Comparison of ENCODE assay signal across 30 mouse cellular contexts in genomic region chr3:103076476-103076875, GRCm38 (mm10). TPM values are rescaled to one million over a fixed set of nuclear protein-coding genes. Genes with fewer than 3 reads are reported as not detected.
"Had no signal": no experiment of that assay in that cellular context is flagged by ENCODE, and none has a peak within 500 bp of the region (broad histone marks: within the 10 kb centered on the region; RNA-seq: fewer than 3 reads in every experiment).

No protein-coding gene starts in this region.

- H3K4me3 ChIP-seq: embryonic facial prominence, embryonic 10.5 days; embryonic facial prominence, embryonic 12.5 days; embryonic facial prominence, embryonic 13.5 days; embryonic facial prominence, embryonic 15.5 days; erythroblast, embryonic 14.5 days; forebrain, embryonic 10.5 days; forebrain, embryonic 12.5 days; forebrain, embryonic 13.5 days; forebrain, embryonic 15.5 days; heart, adult 2 months; heart, embryonic 10.5 days had no signal

- DNase-seq: cerebellum, adult 2 months; cerebellum, adult 8-10 months; cerebellum, adult 9-10 months; cerebellum, adult 9-11 months; cerebellum, postnatal 10 days; cerebellum, postnatal 14 days; cerebellum, postnatal 25 days; cerebellum, postnatal 36 days; embryo, embryonic 11 days; forebrain, postnatal 0 days; gastrocnemius, postnatal 10 days; gastrocnemius, postnatal 14 days; gastrocnemius, postnatal 25 days; gastrocnemius, postnatal 36 days; heart, adult 18-20 months; heart, adult 2 months had no signal

- ATAC-seq: forebrain, embryonic 13.5 days; forebrain, embryonic 14.5 days; forebrain, embryonic 15.5 days; forebrain, embryonic 16.5 days; forebrain, postnatal 0 days had no signal

- H3K27ac ChIP-seq: embryonic facial prominence, embryonic 10.5 days; embryonic facial prominence, embryonic 12.5 days; embryonic facial prominence, embryonic 13.5 days; embryonic facial prominence, embryonic 15.5 days; forebrain, embryonic 10.5 days; forebrain, embryonic 12.5 days; forebrain, embryonic 13.5 days; forebrain, embryonic 15.5 days; heart, adult 2 months; heart, embryonic 10.5 days had no signal

RNA-seq across cellular contexts. Expression of gene Ampd1, which starts 2.7 kb away (rescaled TPM):
- total RNA-seq: common myeloid progenitor, adult 5-6 weeks; forebrain, postnatal 0 days; granulocyte monocyte progenitor cell, adult 5-6 weeks; heart, adult 18-20 months; heart, adult 2 months had no signal
